Mouse (Mus musculus): ENCODE results near the gene Mrgprx1. TPM values are rescaled to one million over a fixed set of nuclear protein-coding genes. Genes with fewer than 3 reads are reported as not detected.

Mrgprx1 gene
- total RNA-seq (2021) = not detected in 2 replicates
- long read RNA-seq = 0 reads

- DNase-seq = no peak
Observed at GRCm38 (mm10) chr7:48027497-48027896, at the start of gene Mrgprx1. Mrgprx1 (minus strand) TSS chr7:48027597.

GRCm38 (mm10) chr7:48075521-48075920 lies 48.1 kb upstream of the Mrgprx1 start:
- DNase-seq = no peak

GRCm38 (mm10) chr7:48046475-48047185 lies 19.2 kb upstream of the Mrgprx1 start:
- no peak for DNase-seq

- DNase-seq = no peak
Observed at GRCm38 (mm10) chr7:48044046-48044445, 16.6 kb upstream of the Mrgprx1 start.

- DNase-seq = no peak
Observed at GRCm38 (mm10) chr7:48017874-48018273, 9.5 kb downstream of the Mrgprx1 start.

GRCm38 (mm10) chr7:47995689-47996088 lies 31.7 kb downstream of the Mrgprx1 start:
- DNase-seq = no peak

GRCm38 (mm10) chr7:47986752-47987151 lies 40.6 kb downstream of the Mrgprx1 start:
- DNase-seq = no peak

GRCm38 (mm10) chr7:47981995-47982394 lies 45.4 kb downstream of the Mrgprx1 start, which contains the start of gene Mrgpra4:
Mrgpra4 (minus strand) TSS chr7:47982095.
- DNase-seq = no peak

Other genes starting within 250 kb of the Mrgprx1 start
- gene Mrgpra4, start 45.5 kb downstream of the Mrgprx1 start, total RNA-seq (2021) = not detected in 2 replicates
- not detected in 2 replicates for gene Mrgprb5, start 141.4 kb upstream of the Mrgprx1 start, total RNA-seq (2021)
- gene Mrgprb4, start 171.7 kb upstream of the Mrgprx1 start, total RNA-seq (2021) = not detected in 2 replicates